Mouse (Mus musculus) monocyte, adult 2 months (primary cell): Measurements from ENCODE around the gene Ppp1r15a.
"Not testable (repeated sequence)": the region's sequence is repeated elsewhere in the genome, so short reads cannot be mapped to it uniquely, and the experiment has no call there.

Experiments used
- DNase-seq, 2 experiments: peaks; one replicate each; pipeline ENCODE4 v3.0.0; 2022; ENCODE audit warnings: low spot score in 2 of 2, low read depth in 1 of 2

Gene Ppp1r15a

DNA sequence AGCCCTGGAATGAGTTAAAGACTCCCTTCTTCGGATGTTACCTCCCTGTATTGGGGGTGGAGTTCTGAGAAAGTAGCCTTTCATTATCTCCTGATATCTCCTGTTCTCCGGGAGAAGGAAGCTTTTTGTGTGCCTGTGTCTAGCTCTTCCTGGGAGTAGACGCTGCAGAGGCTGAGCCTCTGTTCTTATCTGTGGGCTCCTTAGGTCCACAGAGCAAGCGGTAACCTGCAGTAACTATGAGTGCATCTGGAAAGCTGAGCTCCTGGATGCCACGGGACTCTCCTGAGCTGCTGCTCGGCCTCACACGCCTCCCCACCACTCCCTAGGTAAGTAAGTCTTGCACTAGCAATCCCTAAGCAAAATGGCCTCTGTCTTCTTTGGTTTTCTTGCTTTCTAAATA is 39.9 kb downstream of the Ppp1r15a start:
- no peak for DNase-seq

DNA sequence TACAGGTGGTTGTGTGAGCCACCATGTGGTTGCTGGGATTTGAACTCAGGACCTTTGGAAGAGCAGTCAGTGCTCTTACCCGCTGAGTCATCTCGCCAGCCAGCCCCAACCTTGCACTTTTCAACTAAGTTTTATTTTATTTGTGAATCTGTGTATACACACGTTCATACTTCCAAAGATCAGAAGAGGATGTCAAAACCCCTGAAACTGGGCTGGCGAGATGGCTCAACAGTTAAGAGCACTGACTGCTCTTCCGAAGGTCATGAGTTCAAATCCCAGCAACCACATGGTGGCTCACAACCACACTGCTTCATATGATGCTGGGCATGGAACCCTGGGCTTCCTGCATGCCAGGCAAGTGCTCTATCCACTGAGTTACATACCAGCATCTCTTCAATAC is 41.1 kb downstream of the Ppp1r15a start:
- not testable (repeated sequence) for DNase-seq

DNA sequence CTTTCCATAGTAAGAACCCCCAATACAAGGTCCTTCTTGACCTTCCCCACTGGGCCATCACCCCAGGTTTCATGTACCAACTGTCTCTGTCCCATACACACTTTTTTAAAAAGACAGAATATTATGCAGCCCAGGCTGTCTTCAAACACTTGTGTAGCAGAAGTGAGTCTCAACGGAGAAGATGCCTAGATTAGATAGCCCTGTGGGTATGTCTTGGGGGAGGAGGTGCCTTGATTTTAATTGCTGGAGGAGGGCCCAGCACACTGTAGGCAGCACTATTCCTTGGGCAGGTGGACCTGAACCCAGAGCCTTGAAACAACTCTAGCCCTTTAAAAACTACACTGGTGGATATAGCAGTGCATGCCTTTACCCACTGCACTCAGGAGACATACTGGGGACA is 43.9 kb downstream of the Ppp1r15a start:
- no peak for DNase-seq

DNA sequence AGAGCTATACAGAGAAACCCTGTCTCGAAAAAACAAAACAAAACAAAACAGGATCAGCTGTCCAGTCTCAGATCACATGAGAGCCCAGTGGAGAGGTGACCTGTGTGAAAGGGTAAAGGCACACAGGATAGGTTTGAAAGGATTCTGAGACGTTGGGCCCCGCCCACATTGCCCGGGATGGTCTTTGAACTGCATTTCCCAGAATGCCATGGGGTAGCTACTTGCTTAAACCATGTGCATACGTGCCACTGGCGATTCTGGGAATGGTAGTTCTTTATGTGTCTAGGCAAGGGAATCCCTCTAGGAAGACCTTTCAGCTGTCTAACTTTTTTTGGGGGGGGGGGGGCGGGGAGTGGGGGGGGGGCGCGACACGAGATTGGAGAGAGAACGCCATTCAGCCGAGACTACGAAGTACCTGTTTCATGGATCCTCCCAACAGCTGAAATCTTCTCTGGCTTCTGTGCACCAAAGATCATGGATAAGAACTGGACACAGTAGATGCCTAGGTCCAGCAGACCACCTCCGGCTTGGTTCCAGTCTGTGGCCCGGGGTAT is 44.6 kb downstream of the Ppp1r15a start, which contains the start of gene Tulp2:
Tulp2 (plus strand) TSS at position 504 of the 554 bp plus-strand sequence.
- DNase-seq: no peak

DNA sequence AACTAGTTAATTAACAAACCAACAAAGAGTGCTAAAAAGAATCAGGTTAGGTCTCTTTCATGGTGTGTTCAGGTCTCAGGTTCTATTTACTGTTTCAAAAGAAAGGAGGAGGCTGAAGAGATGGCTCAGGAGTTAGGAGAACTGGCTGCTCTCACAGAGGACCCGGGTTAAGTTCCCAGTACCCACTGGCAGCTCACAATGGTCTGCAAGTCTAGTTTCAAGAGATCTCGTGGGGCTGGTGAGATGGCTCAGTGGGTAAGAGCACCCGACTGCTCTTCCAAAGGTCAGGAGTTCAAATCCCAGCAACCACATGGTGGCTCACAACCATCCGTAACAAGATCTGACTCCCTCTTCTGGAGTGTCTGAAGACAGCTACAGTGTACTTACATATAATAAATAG is 45.8 kb downstream of the Ppp1r15a start:
- not testable (repeated sequence) for DNase-seq

DNA sequence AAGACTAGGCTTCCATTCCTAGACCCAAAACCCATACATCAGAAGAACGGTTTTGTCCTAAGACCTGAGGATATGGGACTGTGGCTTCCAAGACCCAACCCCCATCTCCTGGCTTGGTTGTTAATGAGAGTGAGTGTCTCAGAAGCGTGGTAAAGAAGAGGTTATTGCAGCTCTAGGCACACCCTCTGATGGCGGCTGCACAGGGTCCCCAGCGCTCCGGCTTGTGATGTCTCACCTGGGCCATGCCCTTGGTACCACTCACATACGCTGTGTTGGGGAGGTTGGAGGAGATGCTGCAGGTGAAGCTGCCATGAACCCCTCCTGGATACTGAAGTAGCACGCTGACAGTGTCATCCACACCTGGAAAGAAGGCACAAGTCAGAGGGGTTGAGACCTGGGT is 47.3 kb downstream of the Ppp1r15a start:
- no peak for DNase-seq

DNA sequence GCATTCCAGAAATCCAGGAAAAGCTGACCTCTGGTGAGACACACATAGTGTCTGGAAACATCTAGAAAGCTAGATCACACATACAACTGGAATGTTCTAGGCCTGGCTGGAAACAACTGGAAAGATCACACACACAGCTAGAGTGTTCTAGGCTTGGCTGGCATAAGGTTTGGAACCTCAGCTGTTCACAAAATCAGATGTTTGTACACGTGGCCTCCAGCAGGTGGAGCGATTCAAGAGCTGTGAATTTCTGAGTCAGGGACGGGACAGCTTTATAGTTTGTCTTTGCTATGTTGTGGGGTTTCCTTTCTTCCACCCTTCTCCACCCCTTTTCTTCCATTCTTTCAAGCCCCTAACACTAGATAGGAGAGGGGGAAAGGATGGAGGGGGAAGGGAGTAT is 49.1 kb downstream of the Ppp1r15a start:
- DNase-seq: peak in 1 of 2 experiments; percentile 33

DNA sequence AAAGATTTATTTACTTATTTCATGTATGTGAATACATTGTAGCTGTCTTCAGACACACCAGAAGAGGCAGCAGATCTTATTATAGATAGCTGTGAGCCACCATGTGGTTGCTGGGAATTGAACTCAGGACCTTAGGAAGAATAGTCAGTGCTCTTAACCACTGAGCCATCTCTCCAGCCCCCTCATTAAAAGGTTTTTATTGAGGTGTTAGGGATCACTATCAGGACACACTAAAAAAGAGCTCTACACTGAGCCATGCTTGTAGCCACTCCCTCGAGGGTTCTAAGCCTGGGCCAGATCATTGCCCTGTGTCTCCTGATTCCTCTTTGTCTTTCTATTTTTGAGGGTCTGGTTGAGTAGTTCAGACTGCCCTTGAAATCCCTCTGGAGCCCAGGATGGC is 49.6 kb downstream of the Ppp1r15a start:
- no peak for DNase-seq

DNA sequence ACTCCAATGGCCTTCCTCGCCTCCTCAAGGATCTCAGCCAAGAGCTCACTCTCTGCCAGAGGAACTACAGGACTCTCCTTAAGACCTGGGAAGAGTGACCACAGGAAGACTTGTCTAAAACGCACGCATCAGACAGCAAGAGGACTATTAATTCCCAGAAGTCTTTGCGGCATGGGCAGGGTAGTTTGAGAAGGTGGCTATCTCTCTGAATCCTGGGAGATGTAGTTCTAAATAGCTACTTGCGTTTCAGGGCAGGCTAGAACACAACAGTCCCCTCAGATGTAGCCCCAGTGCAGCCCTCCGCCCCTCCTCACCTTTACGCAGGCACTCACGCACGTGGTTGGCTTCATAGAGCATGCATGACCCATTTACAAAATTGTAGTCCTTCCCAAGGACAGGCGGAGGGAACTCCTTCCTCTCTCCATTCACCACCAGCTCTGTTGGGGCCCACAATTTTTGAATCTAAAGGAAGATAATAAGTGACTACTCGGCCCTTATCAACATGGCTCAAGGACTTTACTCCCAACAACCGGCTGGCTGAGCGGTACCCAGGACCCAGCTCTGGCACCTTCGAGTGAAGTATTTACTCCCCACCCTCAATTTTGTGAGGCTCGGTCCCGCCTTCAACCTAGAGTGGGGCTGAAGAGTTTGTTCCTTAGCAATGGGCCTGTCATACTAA is 50.6 kb downstream of the Ppp1r15a start:
- no peak for DNase-seq
